Mouse (Mus musculus) liver, postnatal 0 days (tissue): Measurements from ENCODE around the gene Col28a1. TPM values are rescaled to one million over a fixed set of nuclear protein-coding genes. Genes with fewer than 3 reads are reported as not detected.

Experiments used
- ATAC-seq: fragments of 200-750 bp; cut with Nextera tagmentation; 2 replicates; pipeline ENCODE4 v1.8.0; 2017; ENCODE audit warnings: mild to moderate bottlenecking, moderate library complexity
- DNase-seq: peaks from one replicate; pipeline ENCODE4 v3.0.0-alpha.2; 2016
- H3K27ac ChIP-seq: fragments of 300-500 bp; sonication (generic); 2 replicates; pipeline ENCODE4 v1.5.1; 2014; ENCODE audit warnings: antibody characterized with exemption, moderate library complexity, mild to moderate bottlenecking, low read depth
- H3K27me3 ChIP-seq: fragments of 300-500 bp; sonication (generic); 2 replicates; pipeline ENCODE4 v1.6.1; 2014; ENCODE audit warnings: low read length, control low read depth, mixed read lengths; ENCODE audit not compliant: insufficient read depth
- H3K36me3 ChIP-seq: fragments of 300-500 bp; sonication (generic); replicated peaks from 2 replicates; pipeline ENCODE4 v1.6.1; 2014; ENCODE audit warnings: mild to moderate bottlenecking, control low read depth, low read length, moderate library complexity, mixed read lengths; ENCODE audit not compliant: insufficient read depth
- H3K4me1 ChIP-seq: fragments of 300-500 bp; sonication (generic); 2 replicates; pipeline ENCODE4 v1.6.1; 2014; ENCODE audit warnings: antibody characterized with exemption, mild to moderate bottlenecking, control low read depth; ENCODE audit not compliant: insufficient read depth
- H3K4me2 ChIP-seq: fragments of 300-500 bp; sonication (generic); 2 replicates; pipeline ENCODE4 v1.6.1; 2014; ENCODE audit warnings: low read depth, mild to moderate bottlenecking, low read length, moderate library complexity, mixed read lengths
- H3K4me3 ChIP-seq: fragments of 300-500 bp; sonication (generic); 2 replicates; pipeline ENCODE4 v1.5.1; 2014; ENCODE audit warnings: low read depth, low read length
- H3K9ac ChIP-seq: fragments of 300-500 bp; sonication (generic); replicated peaks from 2 replicates; pipeline ENCODE4 v1.6.1; 2014; ENCODE audit warnings: mild to moderate bottlenecking, moderate library complexity
- H3K9me3 ChIP-seq: fragments of 300-500 bp; sonication (generic); 2 replicates; pipeline ENCODE4 v1.6.1; 2016; ENCODE audit warnings: mild to moderate bottlenecking, control low read depth, low read length, mixed read lengths
- CTCF ChIP-seq: sonication (generic); IDR thresholded peaks from 2 replicates; pipeline ENCODE4 v1.5.1; 2016; ENCODE audit warnings: antibody characterized with exemption, low read depth
- EP300 ChIP-seq: IDR thresholded peaks from 2 replicates; pipeline ENCODE4 v1.6.1; 2016; ENCODE audit warnings: antibody characterized with exemption, low read depth, mild to moderate bottlenecking
- WGBS: fragments of 180-500 bp; shearing (Covaris S2); extraction: QIAGEN DNeasy Blood & Tissue Kit; methylation state at CpG from one replicate; pipeline ENCODE4 v1.1.7; 2014; ENCODE audit not compliant: insufficient replicate concordance; 5-methylcytosine and 5-hydroxymethylcytosine counted together
- polyA plus RNA-seq: library from polyadenylated mRNA; unstranded; fragments of >200 nt; fragmentation: Nextera tagmentation; extraction: Ambion mirVana; gene quantifications from 2 replicates; pipeline ENCODE4 v1.2.1, GENCODE M21; 2015

The Col28a1 gene
- polyA plus RNA-seq, 1 experiment from 2014 or later = 0.05 TPM

GRCm38 (mm10) chr6:8164741-8165140 lies 27.7 kb downstream of the Col28a1 start:
- no peaks in the 10 kb centered on the region for H3K9me3 ChIP-seq
- no peaks in the 10 kb centered on the region for H3K27me3 ChIP-seq
- no peaks in the 10 kb centered on the region for H3K36me3 ChIP-seq
- ATAC-seq (no peak), DNase-seq (no peak)
- TF ChIP-seq EP300 (no peak), CTCF (no peak)
- no peak overlapping the region for H3K27ac ChIP-seq
- 50% methylated on average over 1 of the region's 1 CpGs for WGBS
- no peak overlapping the region for H3K4me3 ChIP-seq
- no peaks in the 10 kb centered on the region for H3K4me1 ChIP-seq
- H3K4me2 ChIP-seq = no peak overlapping the region
- H3K9ac ChIP-seq = no peak overlapping the region

- WGBS = 51% methylated on average over 2 of the region's 2 CpGs
- DNase-seq = no peak
- H3K4me2 ChIP-seq = no peak overlapping the region
- H3K9me3 ChIP-seq = no peaks in the 10 kb centered on the region
- no peaks in the 10 kb centered on the region for H3K4me1 ChIP-seq
- H3K36me3 ChIP-seq = no peaks in the 10 kb centered on the region
- H3K27ac ChIP-seq = no peak overlapping the region
- ATAC-seq = no peak
- H3K9ac ChIP-seq = no peak overlapping the region
- TF ChIP-seq EP300 (no peak), CTCF (no peak)
- H3K4me3 ChIP-seq = no peak overlapping the region
- H3K27me3 ChIP-seq = no peaks in the 10 kb centered on the region
These were observed 32.4 kb downstream of the Col28a1 start for GRCm38 (mm10) chr6:8160001-8160400.

- ATAC-seq (no peak), DNase-seq (no peak)
- Histone ChIP-seq H3K4me2 (no peak overlapping the region), H3K36me3 (no peaks in the 10 kb centered on the region), H3K9me3 (no peaks in the 10 kb centered on the region), H3K4me1 (no peaks in the 10 kb centered on the region), H3K9ac (no peak overlapping the region), H3K27ac (no peak overlapping the region), H3K4me3 (no peak overlapping the region), H3K27me3 (no peaks in the 10 kb centered on the region)
- TF ChIP-seq CTCF = no peak
- no peak for TF ChIP-seq EP300
These were observed 35.3 kb downstream of the Col28a1 start for GRCm38 (mm10) chr6:8157121-8157520.

GRCm38 (mm10) chr6:8152551-8153361 lies 39.7 kb downstream of the Col28a1 start:
- Histone ChIP-seq H3K4me3 (no peak overlapping the region), H3K27ac (no peak overlapping the region), H3K27me3 (no peaks in the 10 kb centered on the region), H3K9ac (no peak overlapping the region), H3K36me3 (no peaks in the 10 kb centered on the region), H3K9me3 (no peaks in the 10 kb centered on the region), H3K4me1 (no peaks in the 10 kb centered on the region), H3K4me2 (no peak overlapping the region)
- no peak for TF ChIP-seq CTCF
- TF ChIP-seq EP300 = no peak
- DNase-seq (no peak), ATAC-seq (no peak)
- 53% methylated on average over 10 of the region's 10 CpGs for WGBS

GRCm38 (mm10) chr6:8148916-8149315 lies 43.5 kb downstream of the Col28a1 start:
- H3K9ac ChIP-seq = no peak overlapping the region
- no peaks in the 10 kb centered on the region for H3K36me3 ChIP-seq
- ATAC-seq (no peak), DNase-seq (no peak)
- H3K9me3 ChIP-seq = no peaks in the 10 kb centered on the region
- TF ChIP-seq EP300 = no peak
- TF ChIP-seq CTCF = no peak
- no peak overlapping the region for H3K27ac ChIP-seq
- no peaks in the 10 kb centered on the region for H3K27me3 ChIP-seq
- WGBS = 79% methylated on average over 2 of the region's 2 CpGs
- H3K4me3 ChIP-seq = no peak overlapping the region
- no peak overlapping the region for H3K4me2 ChIP-seq
- H3K4me1 ChIP-seq = no peaks in the 10 kb centered on the region

GRCm38 (mm10) chr6:8141881-8142280 lies 50.5 kb downstream of the Col28a1 start:
- Histone ChIP-seq H3K9me3 (no peaks in the 10 kb centered on the region), H3K4me1 (no peaks in the 10 kb centered on the region), H3K4me2 (no peak overlapping the region), H3K9ac (no peak overlapping the region), H3K4me3 (no peak overlapping the region), H3K36me3 (no peaks in the 10 kb centered on the region), H3K27ac (no peak overlapping the region), H3K27me3 (no peaks in the 10 kb centered on the region)
- ATAC-seq (no peak), DNase-seq (no peak)
- 25% methylated on average over 1 of the region's 1 CpGs for WGBS
- TF ChIP-seq EP300 (no peak), CTCF (no peak)

GRCm38 (mm10) chr6:8130149-8130548 lies 62.3 kb downstream of the Col28a1 start:
- WGBS = 78% methylated on average over 7 of the region's 7 CpGs
- Histone ChIP-seq H3K4me1 (no peaks in the 10 kb centered on the region), H3K9me3 (no peaks in the 10 kb centered on the region), H3K4me2 (no peak overlapping the region), H3K4me3 (no peak overlapping the region), H3K27ac (no peak overlapping the region), H3K27me3 (no peaks in the 10 kb centered on the region), H3K36me3 (no peaks in the 10 kb centered on the region), H3K9ac (no peak overlapping the region)
- DNase-seq = no peak
- no peak for ATAC-seq
- no peak for TF ChIP-seq EP300
